Mouse (Mus musculus) liver, embryonic 14.5 days (tissue): ENCODE data around the gene Syn2.

Experiments used
- CTCF ChIP-seq: IDR thresholded peaks from 2 replicates; pipeline ENCODE4 v1.5.1; 2016; ENCODE audit warnings: antibody characterized with exemption, low read depth, control low read depth
- EP300 ChIP-seq: IDR thresholded peaks from 2 replicates; pipeline ENCODE4 v1.6.1; 2016; ENCODE audit warnings: antibody characterized with exemption, low read depth

GRCm38 (mm10) chr6:115123262-115124201 lies 11.2 kb upstream of the Syn2 start:
- no peak for TF ChIP-seq CTCF
- TF ChIP-seq EP300 = no peak
